Mouse (Mus musculus): ENCODE measurements around the gene Igfals. TPM values are rescaled to one million over a fixed set of nuclear protein-coding genes. Genes with fewer than 3 reads are reported as not detected.

Gene Igfals
- polyA plus RNA-seq, 1 experiment from 2014 or later = 0.25 TPM

- H3K27ac ChIP-seq (ENCODE audit: low read depth, low read length) = peak overlapping the region; percentile 81
- no peaks in the 10 kb centered on the region for H3K27me3 ChIP-seq (replicated peaks; ENCODE audit: control insufficient read depth, insufficient read depth, low read length)
- H3K4me2 ChIP-seq (ENCODE audit: low read length) = peak overlapping the region; percentile 98
- H3K9me3 ChIP-seq (replicated peaks; ENCODE audit: control insufficient read depth, low read length) = no peaks in the 10 kb centered on the region
- peaks cover 21% of the 10 kb centered on the region for H3K4me1 ChIP-seq (ENCODE audit: control insufficient read depth, insufficient read depth, low read length)
- H3K9ac ChIP-seq (ENCODE audit: low read length) = peak overlapping the region; percentile 90
- peaks cover 64% of the 10 kb centered on the region for H3K36me3 ChIP-seq (ENCODE audit: control insufficient read depth, insufficient read depth, low read length)
- DNase-seq (ENCODE audit: low spot score) (no peak), ATAC-seq (peak; percentile 7; the same call in 1 of the 2 replicates)
- WGBS = 11% methylated on average over 23 of the region's 23 CpGs
- peak overlapping the region; percentile 81 for H3K4me3 ChIP-seq (ENCODE audit: low read depth, low read length)
Observed at GRCm38 (mm10) chr17:24895571-24896240, 29.9 kb downstream of the Igfals start.

GRCm38 (mm10) chr17:24896241-24896992, 30.6 kb downstream of the Igfals start, which contains the start of gene Nme3:
Gene Nme3 (plus strand): TSS chr17:24896500.
- peak within 1 kb of the TSS; percentile 90 for H3K9ac ChIP-seq (ENCODE audit: low read length)
- peak; percentile 66 for ATAC-seq
- peaks cover 21% of the 10 kb centered on the region for H3K4me1 ChIP-seq (ENCODE audit: control insufficient read depth, insufficient read depth, low read length)
- DNase-seq (ENCODE audit: low spot score) = peak; percentile 78
- WGBS = 1% methylated on average over 46 of the region's 50 CpGs
- peak within 1 kb of the TSS; percentile 81 for H3K4me3 ChIP-seq (ENCODE audit: low read depth, low read length)
- peak within 1 kb of the TSS; percentile 98 for H3K4me2 ChIP-seq (ENCODE audit: low read length)
- H3K9me3 ChIP-seq (replicated peaks; ENCODE audit: control insufficient read depth, low read length) = no peaks in the 10 kb centered on the region
- no peaks in the 10 kb centered on the region for H3K27me3 ChIP-seq (replicated peaks; ENCODE audit: control insufficient read depth, insufficient read depth, low read length)
- peak within 1 kb of the TSS; percentile 81 for H3K27ac ChIP-seq (ENCODE audit: low read depth, low read length)
- H3K36me3 ChIP-seq (ENCODE audit: control insufficient read depth, insufficient read depth, low read length) = peaks cover 64% of the 10 kb centered on the region

GRCm38 (mm10) chr17:24896993-24897269, 31.1 kb downstream of the Igfals start:
- DNase-seq (ENCODE audit: low spot score) = no peak
- Histone ChIP-seq H3K27me3 (replicated peaks; ENCODE audit: control insufficient read depth, insufficient read depth, low read length) (no peaks in the 10 kb centered on the region), H3K36me3 (ENCODE audit: control insufficient read depth, insufficient read depth, low read length) (peaks cover 64% of the 10 kb centered on the region), H3K4me3 (ENCODE audit: low read depth, low read length) (peak overlapping the region; percentile 81), H3K4me1 (ENCODE audit: control insufficient read depth, insufficient read depth, low read length) (peaks cover 21% of the 10 kb centered on the region), H3K4me2 (ENCODE audit: low read length) (peak overlapping the region; percentile 98), H3K9ac (ENCODE audit: low read length) (peak overlapping the region; percentile 90), H3K27ac (ENCODE audit: low read depth, low read length) (no peak overlapping the region), H3K9me3 (replicated peaks; ENCODE audit: control insufficient read depth, low read length) (no peaks in the 10 kb centered on the region)
- WGBS = 28% methylated on average over 11 of the region's 11 CpGs
- ATAC-seq = no peak; the same call in 1 of the 2 replicates

GRCm38 (mm10) chr17:24897600-24897999, 31.8 kb downstream of the Igfals start:
- 75% methylated on average over 4 of the region's 4 CpGs for WGBS
- peaks cover 64% of the 10 kb centered on the region for H3K36me3 ChIP-seq (ENCODE audit: control insufficient read depth, insufficient read depth, low read length)
- peaks cover 21% of the 10 kb centered on the region for H3K4me1 ChIP-seq (ENCODE audit: control insufficient read depth, insufficient read depth, low read length)
- no peaks in the 10 kb centered on the region for H3K27me3 ChIP-seq (replicated peaks; ENCODE audit: control insufficient read depth, insufficient read depth, low read length)
- no peak for DNase-seq (ENCODE audit: low spot score)
- H3K9me3 ChIP-seq (replicated peaks; ENCODE audit: control insufficient read depth, low read length) = no peaks in the 10 kb centered on the region
- H3K4me3 ChIP-seq (ENCODE audit: low read depth, low read length) = peak overlapping the region; percentile 81
- no peak overlapping the region for H3K27ac ChIP-seq (ENCODE audit: low read depth, low read length)
- no peak for ATAC-seq
- 0 out of 2 replicates have a peak overlapping the region, but pooled peaks have one; percentile 17 for H3K9ac ChIP-seq (ENCODE audit: low read length)
- peak overlapping the region; percentile 98 for H3K4me2 ChIP-seq (ENCODE audit: low read length)

- H3K9me3 ChIP-seq (replicated peaks; ENCODE audit: control insufficient read depth, low read length) = no peaks in the 10 kb centered on the region
- ATAC-seq (no peak), DNase-seq (ENCODE audit: low spot score) (no peak)
- H3K4me3 ChIP-seq (ENCODE audit: low read depth, low read length) = peak overlapping the region; percentile 81; the same call in 1 of the 2 replicates
- peaks cover 21% of the 10 kb centered on the region for H3K4me1 ChIP-seq (ENCODE audit: control insufficient read depth, insufficient read depth, low read length)
- H3K27ac ChIP-seq (ENCODE audit: low read depth, low read length) = no peak overlapping the region
- H3K36me3 ChIP-seq (ENCODE audit: control insufficient read depth, insufficient read depth, low read length) = peaks cover 64% of the 10 kb centered on the region
- H3K27me3 ChIP-seq (replicated peaks; ENCODE audit: control insufficient read depth, insufficient read depth, low read length) = no peaks in the 10 kb centered on the region
- WGBS = 92% methylated on average over 4 of the region's 4 CpGs
- H3K4me2 ChIP-seq (ENCODE audit: low read length) = 0 out of 2 replicates have a peak overlapping the region, but pooled peaks have one; percentile 98
- H3K9ac ChIP-seq (ENCODE audit: low read length) = no peak overlapping the region
Observed at GRCm38 (mm10) chr17:24898041-24898854, 32.5 kb downstream of the Igfals start.

GRCm38 (mm10) chr17:24899153-24899552, 33.4 kb downstream of the Igfals start:
- Histone ChIP-seq H3K4me2 (ENCODE audit: low read length) (no peak overlapping the region), H3K4me1 (ENCODE audit: control insufficient read depth, insufficient read depth, low read length) (peaks cover 15% of the 10 kb centered on the region), H3K9ac (ENCODE audit: low read length) (no peak overlapping the region), H3K4me3 (ENCODE audit: low read depth, low read length) (no peak overlapping the region), H3K27ac (ENCODE audit: low read depth, low read length) (no peak overlapping the region), H3K27me3 (replicated peaks; ENCODE audit: control insufficient read depth, insufficient read depth, low read length) (no peaks in the 10 kb centered on the region), H3K36me3 (ENCODE audit: control insufficient read depth, insufficient read depth, low read length) (peaks cover 69% of the 10 kb centered on the region), H3K9me3 (replicated peaks; ENCODE audit: control insufficient read depth, low read length) (no peaks in the 10 kb centered on the region)
- WGBS = 71% methylated on average over 5 of the region's 5 CpGs
- ATAC-seq (no peak), DNase-seq (ENCODE audit: low spot score) (no peak)

GRCm38 (mm10) chr17:24900014-24900413, 34.2 kb downstream of the Igfals start:
- no peaks in the 10 kb centered on the region for H3K9me3 ChIP-seq (replicated peaks; ENCODE audit: control insufficient read depth, low read length)
- peaks cover 13% of the 10 kb centered on the region for H3K4me1 ChIP-seq (ENCODE audit: control insufficient read depth, insufficient read depth, low read length)
- H3K27ac ChIP-seq (ENCODE audit: low read depth, low read length) = no peak overlapping the region
- H3K4me3 ChIP-seq (ENCODE audit: low read depth, low read length) = no peak overlapping the region
- H3K36me3 ChIP-seq (ENCODE audit: control insufficient read depth, insufficient read depth, low read length) = peaks cover 77% of the 10 kb centered on the region
- no peak for ATAC-seq
- H3K4me2 ChIP-seq (ENCODE audit: low read length) = no peak overlapping the region
- 93% methylated on average over 6 of the region's 6 CpGs for WGBS
- no peak overlapping the region for H3K9ac ChIP-seq (ENCODE audit: low read length)
- DNase-seq (ENCODE audit: low spot score) = no peak
- no peaks in the 10 kb centered on the region for H3K27me3 ChIP-seq (replicated peaks; ENCODE audit: control insufficient read depth, insufficient read depth, low read length)

- no peak for ATAC-seq
Observed at GRCm38 (mm10) chr17:24902124-24902523, 36.3 kb downstream of the Igfals start.

More at GRCm38 (mm10) chr17:24902124-24902523, 36.3 kb downstream of the Igfals start:
- Histone ChIP-seq H3K27ac (ENCODE audit: low read depth, low read length) (no peak overlapping the region), H3K9ac (ENCODE audit: low read length) (no peak overlapping the region), H3K4me2 (ENCODE audit: low read length) (no peak overlapping the region), H3K27me3 (replicated peaks; ENCODE audit: control insufficient read depth, insufficient read depth, low read length) (no peaks in the 10 kb centered on the region), H3K36me3 (ENCODE audit: control insufficient read depth, insufficient read depth, low read length) (peaks cover 98% of the 10 kb centered on the region), H3K4me1 (ENCODE audit: control insufficient read depth, insufficient read depth, low read length) (peaks cover 5% of the 10 kb centered on the region; the same call in 1 of the 2 replicates), H3K9me3 (replicated peaks; ENCODE audit: control insufficient read depth, low read length) (no peaks in the 10 kb centered on the region), H3K4me3 (ENCODE audit: low read depth, low read length) (no peak overlapping the region)
- DNase-seq (ENCODE audit: low spot score) = no peak
- 95% methylated on average over 5 of the region's 5 CpGs for WGBS

Data from forebrain, embryonic 14.5 days (tissue).